Mouse (Mus musculus): ENCODE measurements at regions not wholly inside any gene's neighbourhood (a gene's known extent, or its start where the extent isn't known, plus 50 kb on each side); places are given as distances from the start of the nearest gene placed in this dataset.

DNA sequence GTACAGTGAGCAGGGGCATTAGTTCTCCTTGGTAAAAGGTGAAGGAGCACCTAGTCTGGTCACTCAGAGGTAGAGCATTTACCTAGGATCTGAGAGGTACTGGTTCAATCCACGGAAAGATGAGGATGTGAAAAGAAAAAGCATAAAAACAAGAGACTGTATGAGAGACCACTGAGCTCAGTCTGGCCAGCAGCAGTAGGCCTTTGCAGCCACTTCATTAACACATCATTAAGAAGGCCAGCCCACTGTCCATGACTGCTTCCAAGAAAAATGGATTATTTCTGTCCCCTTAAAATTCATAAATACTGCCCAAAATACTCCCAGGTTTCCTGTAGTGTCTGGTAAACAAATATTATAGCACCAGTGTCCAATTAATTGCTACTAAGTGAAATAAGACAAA is 499.3 kb upstream of the 4930578C19Rik start:
- ATAC-seq (peak; percentile 59; the same call in 1 of the 2 replicates), DNase-seq (ENCODE audit: low spot score) (peak; percentile 38)
- Histone ChIP-seq H3K36me3 (ENCODE audit: insufficient read depth, low read length) (no peaks in the 10 kb centered on the region), H3K9me3 (ENCODE audit: low read length) (no peaks in the 10 kb centered on the region), H3K27me3 (replicated peaks; ENCODE audit: insufficient read depth, low read length) (no peaks in the 10 kb centered on the region), H3K4me2 (replicated peaks; ENCODE audit: low read depth, low read length) (no peak overlapping the region), H3K27ac (ENCODE audit: low read length) (no peak overlapping the region), H3K9ac (replicated peaks; ENCODE audit: low read depth) (no peak overlapping the region), H3K4me3 (ENCODE audit: low read depth, low read length) (no peak overlapping the region), H3K4me1 (ENCODE audit: insufficient read depth, low read depth, low read length) (no peaks in the 10 kb centered on the region)
- TF ChIP-seq CTCF (IDR thresholded peaks at IDR 0.05) (no peak), EP300 (IDR thresholded peaks at IDR 0.05) (no peak)
- 63% methylated on average over 1 of the region's 1 CpGs for WGBS

- no peak for TF ChIP-seq CTCF (IDR thresholded peaks at IDR 0.05)
- peak; percentile 51; the same call in 1 of the 2 replicates for TF ChIP-seq EP300 (IDR thresholded peaks at IDR 0.05)
- no peaks in the 10 kb centered on the region for H3K27me3 ChIP-seq (replicated peaks; ENCODE audit: insufficient read depth, low read length)
- WGBS, result 47% methylated on average over 1 of the region's 1 CpGs
These were observed 481.4 kb upstream of the 4930578C19Rik start for GRCm38 (mm10) chrX:18942612-18943011.

GRCm38 (mm10) chrX:18933340-18933739 is 472.1 kb upstream of the 4930578C19Rik start:
- 54% methylated on average over 1 of the region's 1 CpGs for WGBS
- Histone ChIP-seq H3K4me3 (ENCODE audit: low read depth, low read length) (no peak overlapping the region), H3K9ac (replicated peaks; ENCODE audit: low read depth) (no peak overlapping the region), H3K27me3 (replicated peaks; ENCODE audit: insufficient read depth, low read length) (no peaks in the 10 kb centered on the region), H3K4me2 (replicated peaks; ENCODE audit: low read depth, low read length) (no peak overlapping the region), H3K9me3 (ENCODE audit: low read length) (no peaks in the 10 kb centered on the region), H3K27ac (ENCODE audit: low read length) (no peak overlapping the region), H3K4me1 (ENCODE audit: insufficient read depth, low read depth, low read length) (no peaks in the 10 kb centered on the region), H3K36me3 (ENCODE audit: insufficient read depth, low read length) (no peaks in the 10 kb centered on the region)
- no peak for ATAC-seq
- no peak for DNase-seq (ENCODE audit: low spot score)
- TF ChIP-seq CTCF (IDR thresholded peaks at IDR 0.05) (no peak), EP300 (IDR thresholded peaks at IDR 0.05) (no peak)

More at GRCm38 (mm10) chrX:18942612-18943011, 481.4 kb upstream of the 4930578C19Rik start:
- DNase-seq (ENCODE audit: low spot score) (peak; percentile 51), ATAC-seq (peak; percentile 59; the same call in 1 of the 2 replicates)
- Histone ChIP-seq H3K27ac (ENCODE audit: low read length) (no peak overlapping the region), H3K9ac (replicated peaks; ENCODE audit: low read depth) (no peak overlapping the region), H3K4me1 (ENCODE audit: insufficient read depth, low read depth, low read length) (no peaks in the 10 kb centered on the region), H3K4me2 (replicated peaks; ENCODE audit: low read depth, low read length) (no peak overlapping the region), H3K9me3 (ENCODE audit: low read length) (no peaks in the 10 kb centered on the region), H3K36me3 (ENCODE audit: insufficient read depth, low read length) (no peaks in the 10 kb centered on the region), H3K4me3 (ENCODE audit: low read depth, low read length) (no peak overlapping the region)

DNA sequence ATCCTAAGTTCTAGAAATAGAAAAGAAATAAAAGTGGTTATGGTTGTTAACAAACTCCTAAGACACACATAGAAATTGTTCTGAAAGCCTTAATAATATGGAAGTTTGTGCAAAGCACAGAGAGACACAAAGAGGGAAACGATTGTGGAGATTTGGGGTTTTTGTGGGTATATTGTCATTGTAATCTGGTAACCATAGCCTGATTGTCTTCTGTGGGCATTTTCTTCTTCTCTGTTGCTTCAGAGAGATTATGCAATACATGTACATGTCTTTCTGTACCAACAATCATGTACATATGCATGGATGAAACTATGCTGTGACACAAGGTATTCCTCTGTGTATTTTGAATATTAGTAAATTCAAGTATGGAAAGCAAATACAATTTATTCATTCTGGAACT is 461.9 kb upstream of the 4930578C19Rik start:
- Histone ChIP-seq H3K27me3 (replicated peaks; ENCODE audit: insufficient read depth, low read length) (no peaks in the 10 kb centered on the region), H3K4me3 (ENCODE audit: low read depth, low read length) (no peak overlapping the region), H3K4me1 (ENCODE audit: insufficient read depth, low read depth, low read length) (no peaks in the 10 kb centered on the region), H3K9ac (replicated peaks; ENCODE audit: low read depth) (no peak overlapping the region), H3K4me2 (replicated peaks; ENCODE audit: low read depth, low read length) (no peak overlapping the region), H3K36me3 (ENCODE audit: insufficient read depth, low read length) (no peaks in the 10 kb centered on the region), H3K9me3 (ENCODE audit: low read length) (no peaks in the 10 kb centered on the region), H3K27ac (ENCODE audit: low read length) (no peak overlapping the region)
- 70% methylated on average over 1 of the region's 1 CpGs for WGBS
- DNase-seq (ENCODE audit: low spot score) (no peak), ATAC-seq (no peak)
- TF ChIP-seq CTCF (IDR thresholded peaks at IDR 0.05) (no peak), EP300 (IDR thresholded peaks at IDR 0.05) (no peak)

GRCm38 (mm10) chrX:18921366-18922092 is 460.3 kb upstream of the 4930578C19Rik start:
- no peak for DNase-seq (ENCODE audit: low spot score)
- H3K4me3 ChIP-seq (ENCODE audit: low read depth, low read length), result no peak overlapping the region
- no peaks in the 10 kb centered on the region for H3K27me3 ChIP-seq (replicated peaks; ENCODE audit: insufficient read depth, low read length)
- H3K4me2 ChIP-seq (replicated peaks; ENCODE audit: low read depth, low read length), result no peak overlapping the region
- TF ChIP-seq CTCF (IDR thresholded peaks at IDR 0.05), result no peak
- no peak for TF ChIP-seq EP300 (IDR thresholded peaks at IDR 0.05)
- H3K9me3 ChIP-seq (ENCODE audit: low read length), result no peaks in the 10 kb centered on the region
- no peak for ATAC-seq
- H3K9ac ChIP-seq (replicated peaks; ENCODE audit: low read depth), result no peak overlapping the region
- no peaks in the 10 kb centered on the region for H3K4me1 ChIP-seq (ENCODE audit: insufficient read depth, low read depth, low read length)
- 50% methylated on average over 6 of the region's 6 CpGs for WGBS
- H3K27ac ChIP-seq (ENCODE audit: low read length), result no peak overlapping the region
- H3K36me3 ChIP-seq (ENCODE audit: insufficient read depth, low read length), result no peaks in the 10 kb centered on the region

- Histone ChIP-seq H3K27me3 (replicated peaks; ENCODE audit: insufficient read depth, low read length) (no peaks in the 10 kb centered on the region), H3K36me3 (ENCODE audit: insufficient read depth, low read length) (no peaks in the 10 kb centered on the region), H3K4me1 (ENCODE audit: insufficient read depth, low read depth, low read length) (no peaks in the 10 kb centered on the region), H3K4me2 (replicated peaks; ENCODE audit: low read depth, low read length) (no peak overlapping the region), H3K27ac (ENCODE audit: low read length) (no peak overlapping the region), H3K9ac (replicated peaks; ENCODE audit: low read depth) (no peak overlapping the region), H3K4me3 (ENCODE audit: low read depth, low read length) (no peak overlapping the region), H3K9me3 (ENCODE audit: low read length) (no peaks in the 10 kb centered on the region)
- no peak for TF ChIP-seq EP300 (IDR thresholded peaks at IDR 0.05)
- 72% methylated on average over 2 of the region's 2 CpGs for WGBS
- ATAC-seq (no peak), DNase-seq (ENCODE audit: low spot score) (no peak)
These were observed 421.6 kb upstream of the 4930578C19Rik start for GRCm38 (mm10) chrX:18882784-18883171.
